Mouse (Mus musculus) forebrain, embryonic 12.5 days (tissue): ENCODE data around the gene Hid1. TPM values are rescaled to one million over a fixed set of nuclear protein-coding genes. Genes with fewer than 3 reads are reported as not detected.

Experiments used
- polyA plus RNA-seq: library from polyadenylated mRNA; unstranded; fragments of >200 nt; fragmentation: Nextera tagmentation; extraction: Ambion mirVana; gene quantifications from 2 replicates; pipeline ENCODE4 v1.2.1, GENCODE M21; 2016

Hid1 gene
- polyA plus RNA-seq, 1 experiment from 2014 or later, result 33.7 TPM

Other genes with a start within 250 kb of the Hid1 start
- gene Cd300lf, start 233.8 kb downstream of the Hid1 start, polyA plus RNA-seq, result 0.19 TPM in 1 of 2 replicates, not detected in the other
- 31.3 and 32.2 TPM in 2 replicates for gene Slc9a3r1, start 204.4 kb downstream of the Hid1 start, polyA plus RNA-seq
- gene Tmem104, start 180.3 kb downstream of the Hid1 start, polyA plus RNA-seq, result 7.9 and 8.4 TPM in 2 replicates
- gene Nat9, start 179.9 kb downstream of the Hid1 start, polyA plus RNA-seq, result 16.0 and 16.6 TPM in 2 replicates
- gene Grin2c, start 100.5 kb downstream of the Hid1 start, polyA plus RNA-seq, result 0.08 TPM in 1 of 2 replicates, not detected in the other
- 16.9 and 17.4 TPM in 2 replicates for gene Fdxr, start 90.7 kb downstream of the Hid1 start, polyA plus RNA-seq
- 0.26 and 0.37 TPM in 2 replicates for gene Fads6, start 70.1 kb downstream of the Hid1 start, polyA plus RNA-seq
- not detected in 2 replicates for gene Otop2, start 60.6 kb downstream of the Hid1 start, polyA plus RNA-seq
- gene Ush1g, start 45.7 kb downstream of the Hid1 start, polyA plus RNA-seq, result not detected in 2 replicates
- gene Otop3, start 33.0 kb downstream of the Hid1 start, polyA plus RNA-seq, result not detected in 2 replicates
- 28.3 and 29.6 TPM in 2 replicates for gene Cdr2l, start 14.2 kb upstream of the Hid1 start, polyA plus RNA-seq
- 222 and 232 TPM in 2 replicates for gene Mrpl58, start 36.0 kb upstream of the Hid1 start, polyA plus RNA-seq
- gene Atp5h, start 52.2 kb upstream of the Hid1 start, polyA plus RNA-seq, result 843 and 857 TPM in 2 replicates
- gene Kctd2, start 52.4 kb upstream of the Hid1 start, polyA plus RNA-seq, result 23.9 and 29.8 TPM in 2 replicates
- gene Trim80, start 72.8 kb upstream of the Hid1 start, polyA plus RNA-seq, result not detected in 2 replicates
- not detected in 2 replicates for gene Slc16a5, start 94.7 kb upstream of the Hid1 start, polyA plus RNA-seq
- 10.9 and 11.0 TPM in 2 replicates for gene Armc7, start 107.9 kb upstream of the Hid1 start, polyA plus RNA-seq
- gene Nt5c, start 124.1 kb upstream of the Hid1 start, polyA plus RNA-seq, result 72.0 and 80.3 TPM in 2 replicates
- 1,151 and 1,196 TPM in 2 replicates for gene Jpt1, start 146.6 kb upstream of the Hid1 start, polyA plus RNA-seq
- gene Sumo2, start 168.5 kb upstream of the Hid1 start, polyA plus RNA-seq, result 1,429 and 1,474 TPM in 2 replicates
- gene Nup85, start 196.7 kb upstream of the Hid1 start, polyA plus RNA-seq, result 194 and 199 TPM in 2 replicates
- 87.4 and 89.5 TPM in 2 replicates for gene Mrps7, start 236.2 kb upstream of the Hid1 start, polyA plus RNA-seq
- 32.3 and 35.1 TPM in 2 replicates for gene Gga3, start 236.3 kb upstream of the Hid1 start, polyA plus RNA-seq
- 15.2 and 16.5 TPM in 2 replicates for gene Mif4gd, start 245.2 kb upstream of the Hid1 start, polyA plus RNA-seq